Mouse (Mus musculus): ENCODE data around the gene Tcp11l2. TPM values are rescaled to one million over a fixed set of nuclear protein-coding genes. Genes with fewer than 3 reads are reported as not detected.

Tcp11l2 gene
- total RNA-seq, 2 experiments from 2014 or later: 20.5 to 24.0 TPM

GRCm38 (mm10) chr10:84639525-84640287 lies 63.3 kb downstream of the Tcp11l2 start:
- intact Hi-C loops (cut with DNase I): loop anchor here (2.0 to 5.0 kb wide), 2 partner anchors 278 to 407 kb away; partner anchors contain the start of gene Ric8b
- DNase-seq (ENCODE audit: low spot score in 2 of 2): no peak

- intact Hi-C loops (cut with DNase I): loop anchor here (2.0 to 5.0 kb wide), 2 partner anchors 276 to 406 kb away; partner anchors contain the start of gene Ric8b
- DNase-seq (ENCODE audit: low spot score in 2 of 2): no peak
Observed at GRCm38 (mm10) chr10:84640861-84641260, 64.4 kb downstream of the Tcp11l2 start.

GRCm38 (mm10) chr10:84641576-84641975 lies 65.2 kb downstream of the Tcp11l2 start:
- peak in 1 of 2 experiments; percentile 27 for DNase-seq (ENCODE audit: low spot score in 2 of 2)
- intact Hi-C loops (cut with DNase I): loop anchor here (2.0 to 5.0 kb wide), 2 partner anchors 276 to 405 kb away; partner anchors contain the start of gene Ric8b

GRCm38 (mm10) chr10:84645940-84646339 lies 69.5 kb downstream of the Tcp11l2 start:
- intact Hi-C loops (cut with DNase I): no loop called here
- no peak for DNase-seq (ENCODE audit: low spot score in 2 of 2)

- intact Hi-C loops (cut with DNase I): no loop called here
- peak; percentile 60 to 67 for DNase-seq (ENCODE audit: low spot score in 2 of 2)
Observed at GRCm38 (mm10) chr10:84646506-84647102, 70.2 kb downstream of the Tcp11l2 start.

GRCm38 (mm10) chr10:84647264-84647663 lies 70.8 kb downstream of the Tcp11l2 start:
- intact Hi-C loops (cut with DNase I): no loop called here
- DNase-seq (ENCODE audit: low spot score in 2 of 2): no peak

- no peak for DNase-seq (ENCODE audit: low spot score in 2 of 2)
- intact Hi-C loops (cut with DNase I): no loop called here
Observed at GRCm38 (mm10) chr10:84648911-84649310, 72.5 kb downstream of the Tcp11l2 start.

- intact Hi-C loops (cut with DNase I): no loop called here
- no peak for DNase-seq (ENCODE audit: low spot score in 2 of 2)
Observed at GRCm38 (mm10) chr10:84654029-84654428, 77.6 kb downstream of the Tcp11l2 start.

- DNase-seq (ENCODE audit: low spot score in 2 of 2): no peak
- intact Hi-C loops (cut with DNase I): no loop called here
Observed at GRCm38 (mm10) chr10:84654731-84655130, 78.3 kb downstream of the Tcp11l2 start.

GRCm38 (mm10) chr10:84656618-84657017 lies 80.2 kb downstream of the Tcp11l2 start:
- intact Hi-C loops (cut with DNase I): no loop called here
- peak in 1 of 2 experiments; percentile 13 for DNase-seq (ENCODE audit: low spot score in 2 of 2)

- intact Hi-C loops (cut with DNase I): no loop called here
- DNase-seq (ENCODE audit: low spot score in 2 of 2): no peak
Observed at GRCm38 (mm10) chr10:84657437-84658087, 81.1 kb downstream of the Tcp11l2 start.

- intact Hi-C loops (cut with DNase I): no loop called here
- DNase-seq (ENCODE audit: low spot score in 2 of 2): no peak
Observed at GRCm38 (mm10) chr10:84658088-84658848, 81.8 kb downstream of the Tcp11l2 start.

- DNase-seq (ENCODE audit: low spot score in 2 of 2): no peak
- intact Hi-C loops (cut with DNase I): no loop called here
Observed at GRCm38 (mm10) chr10:84659281-84659680, 82.9 kb downstream of the Tcp11l2 start.

- no peak for DNase-seq (ENCODE audit: low spot score in 2 of 2)
- intact Hi-C loops (cut with DNase I): no loop called here
Observed at GRCm38 (mm10) chr10:84662138-84662537, 85.7 kb downstream of the Tcp11l2 start.

Other genes starting within 250 kb of the Tcp11l2 start
- 10 to 100 TPM; 56.0 to 66.2 TPM for gene Nuak1, start 136.0 kb upstream of the Tcp11l2 start, total RNA-seq (2021)
- gene Ckap4, start 42.6 kb upstream of the Tcp11l2 start, total RNA-seq (2021): 10 to 100 TPM; 32.3 to 34.6 TPM
- 10 to 100 TPM; 15.0 to 15.8 TPM for gene Polr3b, start 45.7 kb downstream of the Tcp11l2 start, total RNA-seq (2021)
- 1 to 10 TPM; 9.1 to 10.0 TPM for gene Rfx4, start 179.4 kb downstream of the Tcp11l2 start, total RNA-seq (2021)